Mouse (Mus musculus): Measurements from ENCODE around the gene H2-DMb1.

H2-DMb1 gene

DNA sequence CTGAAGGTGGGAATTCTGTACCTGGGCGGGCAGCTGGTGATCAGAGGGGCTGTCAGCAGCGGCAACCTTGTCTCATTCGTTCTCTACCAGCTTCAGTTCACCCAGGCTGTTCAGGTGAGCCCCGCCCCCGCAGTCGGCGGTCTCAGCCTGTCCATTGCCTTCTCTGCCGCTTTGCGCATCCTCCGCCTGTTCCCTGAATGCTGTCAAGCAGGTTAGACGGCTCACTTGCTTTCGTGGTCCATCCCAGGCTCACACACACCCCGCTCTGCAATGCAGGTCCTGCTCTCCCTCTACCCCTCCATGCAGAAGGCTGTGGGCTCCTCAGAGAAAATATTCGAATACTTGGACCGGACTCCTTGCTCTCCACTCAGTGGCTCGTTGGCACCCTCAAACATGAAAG is 40.0 kb downstream of the H2-DMb1 start:
- peak; percentile 47 to 58 for DNase-seq (ENCODE audit: low spot score in 2 of 2)

- DNase-seq (ENCODE audit: low spot score in 2 of 2) = no peak
These were observed 40.6 kb downstream of the H2-DMb1 start for GRCm38 (mm10) chr17:34193468-34193867.

DNA sequence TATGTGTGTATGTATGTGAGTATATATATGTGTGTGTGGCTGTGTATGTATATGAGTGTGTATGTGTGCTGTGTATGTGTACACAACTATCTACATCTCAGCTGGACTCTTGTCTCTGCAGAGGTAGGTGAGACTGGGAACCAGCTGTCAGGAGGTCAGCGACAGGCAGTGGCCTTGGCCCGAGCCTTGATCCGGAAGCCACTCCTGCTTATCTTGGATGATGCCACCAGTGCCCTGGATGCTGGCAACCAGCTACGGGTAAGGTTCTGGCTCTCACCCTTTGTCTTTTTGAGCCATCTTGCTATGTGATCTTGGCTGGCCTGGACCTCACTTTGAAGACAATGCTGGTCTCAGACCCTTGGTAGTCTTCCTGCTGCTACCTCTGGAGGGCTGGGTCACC is 41.9 kb downstream of the H2-DMb1 start:
- no peak for DNase-seq (ENCODE audit: low spot score in 2 of 2)

GRCm38 (mm10) chr17:34196491-34196890 is 43.6 kb downstream of the H2-DMb1 start:
- no peak for DNase-seq (ENCODE audit: low spot score in 2 of 2)

DNA sequence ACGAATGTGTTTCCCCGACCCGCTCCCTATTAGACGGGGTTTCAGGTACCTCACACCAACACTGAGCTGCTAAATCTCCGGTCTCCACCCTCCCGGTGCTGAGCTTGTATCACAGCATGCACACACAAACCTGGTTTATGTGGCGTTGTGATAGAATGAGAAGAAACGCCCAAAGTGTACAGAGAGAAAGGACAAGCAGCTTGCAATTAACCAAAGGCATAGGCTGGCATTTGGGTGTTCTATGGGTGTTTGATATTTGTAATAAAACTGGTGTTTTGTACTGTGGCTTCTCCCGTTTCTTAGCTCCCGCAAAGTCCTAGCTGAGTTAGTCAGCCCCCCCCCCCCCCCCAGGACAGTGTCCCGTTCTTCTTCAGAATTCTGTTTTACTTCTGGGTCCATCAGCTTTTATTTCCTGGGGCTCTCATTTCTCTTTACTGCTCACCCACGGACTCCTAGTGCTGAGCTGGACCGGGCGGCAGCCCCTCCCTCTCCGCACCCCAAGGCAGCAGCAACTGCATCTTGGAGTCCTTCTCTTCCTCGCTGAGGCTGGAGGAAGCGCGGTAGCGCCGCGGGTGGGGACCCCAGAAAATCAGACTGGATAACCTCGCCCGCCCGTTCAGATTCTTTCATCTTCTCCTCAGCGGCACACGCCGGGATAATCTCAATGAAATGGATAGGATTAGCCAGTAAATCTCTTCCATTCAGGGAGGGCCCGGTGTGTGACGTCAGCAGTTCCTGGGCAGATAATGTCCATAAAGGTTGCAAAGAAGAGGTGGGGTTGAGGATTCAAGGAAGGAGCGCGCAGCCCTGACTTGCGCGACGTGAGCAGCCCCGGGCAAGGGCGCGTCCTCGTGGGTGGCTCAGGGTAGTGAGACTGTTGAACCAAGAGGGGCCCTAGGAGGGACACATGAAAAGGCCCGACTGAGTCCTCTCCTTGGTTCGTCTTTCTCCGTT is 44.3 kb downstream of the H2-DMb1 start, which contains the start of gene Psmb8:
Gene Psmb8, plus strand, starts transcription at position 781 of the 954 bp plus-strand sequence.
- DNase-seq (ENCODE audit: low spot score in 2 of 2) = peak; percentile 93 to 95

- DNase-seq (ENCODE audit: low spot score in 2 of 2) = peak; percentile 36 to 61
These were observed 45.1 kb downstream of the H2-DMb1 start for GRCm38 (mm10) chr17:34197904-34198520.

DNA sequence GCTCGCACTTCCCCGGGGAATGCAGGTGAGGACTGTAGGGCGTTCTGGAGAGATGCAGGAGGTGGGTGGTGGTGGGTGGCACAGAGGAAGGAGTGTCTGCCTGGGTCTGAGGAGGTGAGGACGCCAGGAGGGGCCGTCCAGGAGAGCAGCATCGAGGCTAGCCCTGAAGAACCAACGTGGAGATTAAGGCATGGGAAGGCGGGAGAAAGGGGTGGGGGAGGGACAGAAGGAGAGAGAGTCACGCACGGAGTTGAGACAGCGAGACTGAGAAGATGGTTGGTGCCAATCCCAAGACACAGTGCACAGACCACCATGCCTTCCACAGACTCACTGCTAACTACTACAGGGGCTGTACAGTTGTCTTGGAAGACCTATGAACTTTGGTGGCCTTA is 45.6 kb downstream of the H2-DMb1 start:
- no peak for DNase-seq (ENCODE audit: low spot score in 2 of 2)

DNA sequence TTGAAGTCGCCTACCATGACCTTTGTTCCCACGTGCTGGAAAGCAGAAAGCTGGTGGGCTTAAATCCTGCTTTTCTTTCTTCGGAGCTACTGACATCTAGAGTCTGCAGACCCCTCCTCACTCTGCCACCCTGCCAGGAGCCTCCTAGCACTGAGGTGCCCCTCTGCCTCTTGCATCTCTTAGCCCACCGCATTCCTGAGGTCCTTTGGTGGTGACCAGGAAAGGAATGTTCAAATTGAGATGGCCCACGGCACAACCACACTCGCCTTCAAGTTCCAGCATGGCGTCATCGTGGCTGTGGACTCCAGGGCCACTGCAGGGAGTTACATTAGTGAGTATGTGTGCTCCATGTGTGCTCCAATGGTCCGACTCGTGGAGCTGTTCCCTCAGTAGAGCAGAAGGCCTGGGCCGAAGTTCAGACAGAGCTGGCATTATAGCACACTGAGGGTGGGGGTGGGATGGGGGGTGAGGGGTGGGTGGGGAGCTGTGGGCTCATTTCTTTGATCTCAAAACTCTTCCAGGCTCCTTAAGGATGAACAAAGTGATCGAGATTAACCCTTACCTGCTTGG is 46.3 kb downstream of the H2-DMb1 start:
- no peak for DNase-seq (ENCODE audit: low spot score in 2 of 2)

- DNase-seq (ENCODE audit: low spot score in 2 of 2) = no peak
These were observed 47.2 kb downstream of the H2-DMb1 start for GRCm38 (mm10) chr17:34200047-34200446.

DNA sequence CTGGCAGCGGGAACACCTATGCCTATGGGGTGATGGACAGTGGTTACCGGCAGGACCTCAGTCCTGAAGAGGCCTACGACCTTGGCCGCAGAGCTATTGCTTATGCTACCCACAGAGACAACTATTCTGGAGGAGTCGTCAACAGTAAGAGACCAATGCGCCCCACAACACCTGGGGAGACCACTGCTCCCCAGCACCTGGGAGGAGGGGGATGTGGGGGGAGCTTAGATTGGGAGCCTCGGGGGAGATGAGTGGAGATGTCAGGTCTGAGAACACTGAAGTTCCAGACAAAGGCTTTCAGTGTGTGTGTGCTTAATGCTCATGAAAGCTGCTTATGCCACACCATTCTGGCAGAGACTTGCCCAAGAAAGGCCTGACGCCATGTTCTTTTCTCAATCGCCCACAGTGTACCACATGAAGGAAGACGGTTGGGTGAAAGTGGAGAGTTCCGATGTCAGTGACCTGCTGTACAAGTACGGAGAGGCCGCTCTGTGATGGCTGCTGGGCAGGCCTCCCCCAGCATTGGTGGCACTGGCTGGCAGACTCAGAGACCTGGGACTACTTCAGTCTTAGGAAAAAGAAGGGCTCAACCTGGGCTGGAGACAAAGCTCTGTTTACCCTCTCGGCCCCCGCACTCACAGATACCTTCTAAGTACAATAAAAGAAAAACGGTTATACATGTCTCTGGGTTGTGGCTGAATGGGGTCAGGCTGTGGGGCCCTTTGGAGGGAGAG is 48.1 kb downstream of the H2-DMb1 start:
- no peak for DNase-seq (ENCODE audit: low spot score in 2 of 2)

DNA sequence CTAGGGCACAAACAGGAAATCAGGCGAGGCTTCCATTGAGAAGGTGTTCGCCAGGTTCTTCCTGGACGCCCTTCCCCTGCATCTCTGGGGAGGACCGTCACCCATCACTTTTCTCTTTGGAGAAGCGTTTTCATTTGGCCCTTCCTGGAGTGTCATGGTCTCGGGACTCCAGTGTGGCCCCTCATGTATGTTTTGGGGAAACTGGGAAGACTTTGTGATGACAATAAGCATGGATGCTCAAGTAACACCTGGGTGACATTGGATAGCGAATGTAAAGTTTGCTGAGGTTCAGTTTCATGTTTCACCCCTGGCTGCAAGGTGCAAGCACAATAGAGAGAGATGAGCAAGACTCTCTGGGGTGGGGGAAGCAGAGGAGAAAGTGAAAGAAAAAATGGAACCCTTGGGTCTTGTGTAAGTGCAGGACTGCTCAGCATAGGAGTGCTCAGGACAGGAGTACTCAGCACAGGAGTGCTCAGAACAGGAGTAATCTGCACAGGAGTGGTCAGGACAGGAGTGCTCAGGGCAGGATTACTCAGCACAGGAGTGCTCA is 48.7 kb downstream of the H2-DMb1 start:
- no peak for DNase-seq (ENCODE audit: low spot score in 2 of 2)

DNA sequence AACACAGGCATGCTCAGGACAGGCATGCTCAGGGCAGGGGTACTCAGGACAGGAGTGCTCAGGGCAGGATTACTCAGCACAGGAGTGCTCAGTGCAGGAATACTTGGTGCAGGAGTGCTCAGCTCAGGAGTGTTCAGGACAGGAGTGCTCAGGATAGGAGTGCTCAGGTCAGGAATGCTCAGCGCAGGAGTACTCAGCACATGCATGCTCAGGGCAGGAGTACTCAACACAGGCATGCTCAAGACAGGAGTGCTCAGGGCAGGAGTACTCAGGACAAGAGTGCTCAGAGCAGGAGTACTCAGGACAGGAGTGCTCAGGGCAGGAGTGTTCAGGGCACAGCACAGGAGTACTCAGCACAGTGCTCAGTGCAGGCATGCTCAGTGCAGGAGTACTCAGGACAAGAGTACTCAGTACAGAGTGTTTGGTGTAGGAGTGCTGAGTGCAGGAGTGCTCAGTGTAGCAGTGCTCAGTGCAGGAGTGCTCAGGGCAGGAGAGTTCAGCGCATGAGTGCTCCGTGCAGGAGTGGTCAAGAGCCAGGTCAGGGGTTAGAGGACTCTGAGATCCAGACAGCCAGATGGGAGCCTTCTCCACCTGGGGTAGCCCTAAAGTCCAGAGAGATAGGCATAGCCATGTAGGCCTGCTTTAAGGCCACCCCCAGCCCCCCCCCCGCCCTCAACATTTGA is 50.0 kb downstream of the H2-DMb1 start:
- no peak for DNase-seq (ENCODE audit: low spot score in 2 of 2)

- DNase-seq (ENCODE audit: low spot score in 2 of 2) = no peak
These were observed 50.6 kb downstream of the H2-DMb1 start, which contains the start of gene Tap2 for GRCm38 (mm10) chr17:34203444-34203843. Gene Tap2 (plus strand): TSS chr17:34203527.

DNA sequence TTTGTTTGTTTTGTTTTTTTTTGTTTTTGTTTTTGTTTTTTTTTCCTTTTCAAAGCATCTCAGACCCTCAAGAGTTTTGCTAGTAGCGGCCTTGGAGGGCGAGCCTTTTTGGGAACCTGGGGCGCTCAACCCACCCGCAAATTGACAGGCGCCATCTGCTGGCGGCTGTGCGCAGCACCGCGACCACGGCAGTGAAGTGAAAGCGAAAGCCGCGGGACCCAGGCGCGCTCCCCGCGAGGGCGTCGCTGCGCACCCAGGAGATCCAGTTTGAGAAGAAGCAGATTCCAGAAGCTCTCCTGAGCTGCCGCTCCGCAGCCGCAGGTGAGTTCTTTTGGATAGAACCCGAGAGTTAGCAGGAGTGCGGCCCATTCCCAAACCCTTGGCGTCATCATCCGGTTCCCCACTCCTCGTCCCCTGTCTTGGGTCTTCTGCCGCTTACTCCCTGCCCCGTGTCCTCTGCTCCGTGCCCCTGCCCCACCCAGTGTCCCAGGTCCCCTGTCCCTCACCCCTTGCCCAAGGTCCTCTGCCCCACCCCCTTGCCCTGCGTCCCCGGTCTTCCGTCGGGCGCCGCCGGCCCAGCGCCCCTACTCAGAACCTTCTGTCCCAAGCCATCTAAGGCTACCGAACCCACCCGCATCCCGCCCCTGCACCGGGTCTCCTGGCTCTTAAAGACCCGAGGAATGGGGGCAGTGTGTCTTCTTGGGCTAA is 51.6 kb downstream of the H2-DMb1 start:
- peak; percentile 88 to 89 for DNase-seq (ENCODE audit: low spot score in 2 of 2)

DNA sequence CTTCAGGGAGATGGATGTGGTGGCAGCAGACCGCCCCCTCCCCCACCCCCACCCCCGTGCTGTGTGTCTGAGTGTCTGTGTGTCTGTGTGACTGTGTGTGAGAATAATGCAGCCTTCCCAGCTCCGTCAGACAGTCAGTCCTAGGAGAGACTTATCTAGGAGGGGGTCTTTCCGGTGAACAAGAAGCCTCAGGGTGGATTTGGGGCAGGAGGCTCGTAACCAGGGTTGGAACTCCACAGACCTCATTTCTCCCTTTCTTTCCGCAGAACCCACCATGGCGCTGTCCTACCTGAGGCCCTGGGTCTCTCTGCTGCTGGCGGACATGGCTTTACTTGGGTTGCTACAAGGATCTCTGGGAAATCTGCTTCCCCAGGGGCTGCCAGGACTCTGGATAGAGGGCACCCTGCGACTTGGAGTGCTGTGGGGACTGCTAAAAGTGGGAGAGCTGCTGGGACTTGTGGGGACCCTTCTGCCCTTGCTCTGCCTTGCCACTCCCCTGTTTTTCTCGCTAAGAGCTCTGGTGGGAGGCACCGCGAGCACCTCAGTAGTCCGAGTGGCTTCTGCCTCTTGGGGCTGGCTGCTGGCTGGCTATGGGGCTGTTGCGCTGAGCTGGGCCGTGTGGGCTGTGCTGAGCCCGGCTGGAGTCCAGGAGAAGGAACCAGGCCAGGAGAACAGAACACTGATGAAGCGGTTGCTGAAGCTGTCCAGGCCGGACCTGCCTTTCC is 52.3 kb downstream of the H2-DMb1 start:
- DNase-seq (ENCODE audit: low spot score in 2 of 2) = peak in 1 of 2 experiments; percentile 63

DNA sequence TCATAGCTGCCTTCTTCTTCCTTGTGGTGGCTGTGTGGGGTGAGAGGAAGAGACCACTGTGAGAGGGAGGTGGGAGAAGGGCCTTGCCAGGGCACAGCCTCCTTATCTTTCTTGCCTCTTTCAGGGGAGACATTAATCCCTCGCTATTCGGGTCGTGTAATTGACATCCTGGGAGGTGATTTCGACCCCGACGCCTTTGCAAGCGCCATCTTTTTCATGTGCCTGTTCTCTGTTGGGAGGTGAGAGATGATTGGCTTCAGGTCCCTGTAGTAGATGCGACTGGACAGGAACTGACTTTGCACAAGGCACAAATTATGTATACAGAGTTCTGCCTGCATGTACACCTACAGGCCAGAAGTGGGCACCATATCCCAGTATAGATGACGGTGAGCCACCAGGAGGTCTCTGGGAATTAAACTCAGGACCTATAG is 52.9 kb downstream of the H2-DMb1 start:
- no peak for DNase-seq (ENCODE audit: low spot score in 2 of 2)

- DNase-seq (ENCODE audit: low spot score in 2 of 2) = no peak
These were observed 53.9 kb downstream of the H2-DMb1 start for GRCm38 (mm10) chr17:34206731-34207130.

- no peak for DNase-seq (ENCODE audit: low spot score in 2 of 2)
These were observed 54.6 kb downstream of the H2-DMb1 start for GRCm38 (mm10) chr17:34207456-34207855.

- DNase-seq (ENCODE audit: low spot score in 2 of 2) = no peak
These were observed 55.0 kb downstream of the H2-DMb1 start for GRCm38 (mm10) chr17:34207866-34208265.

DNA sequence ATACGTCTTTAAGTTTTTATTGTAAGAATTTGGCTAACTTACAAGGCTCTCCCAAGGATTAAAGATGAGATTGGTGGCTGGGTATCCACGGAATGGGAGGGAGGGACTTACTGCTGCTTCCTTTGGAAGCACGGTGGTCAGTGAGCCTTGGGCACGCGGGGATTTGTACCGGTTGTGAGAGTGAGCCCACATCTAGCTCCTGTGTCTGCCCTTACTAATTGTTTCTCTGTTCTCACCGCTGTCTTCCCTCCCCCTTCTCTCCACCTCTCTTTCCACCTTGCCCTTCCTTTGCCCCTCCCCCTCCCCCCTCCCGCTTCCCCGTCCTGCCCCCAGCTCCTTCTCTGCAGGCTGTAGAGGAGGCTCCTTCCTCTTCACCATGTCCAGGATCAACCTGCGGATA is 55.5 kb downstream of the H2-DMb1 start:
- no peak for DNase-seq (ENCODE audit: low spot score in 2 of 2)
